Mouse (Mus musculus) heart, embryonic 14.5 days (tissue): Measurements from ENCODE around the gene Hba-a2. TPM values are rescaled to one million over a fixed set of nuclear protein-coding genes. Genes with fewer than 3 reads are reported as not detected.

Experiments used
- ATAC-seq: fragments of 200-750 bp; cut with Nextera tagmentation; 2 replicates; pipeline ENCODE4 v1.8.0; 2017; ENCODE audit warnings: low read depth, moderate TSS enrichment; ENCODE audit not compliant: insufficient number of reproducible peaks, insufficient read depth, low FRiP score
- H3K27ac ChIP-seq, 2 experiments: fragments of 200-500 bp in 1 of 2; fragments of 300-500 bp in 1 of 2; sonication (generic) in 1 of 2; replicated peaks in 1 of 2; 2 replicates each; pipeline ENCODE4 v1.5.1; 2012 to 2014; ENCODE audit warnings: low read depth in 2 of 2, low read length in 2 of 2, control low read depth in 1 of 2, mild to moderate bottlenecking in 1 of 2, mixed read lengths in 1 of 2; ENCODE audit not compliant: control insufficient read depth in 1 of 2, insufficient read depth in 1 of 2
- H3K27me3 ChIP-seq: fragments of 300-500 bp; sonication (generic); 2 replicates; pipeline ENCODE4 v1.6.1; 2014; ENCODE audit warnings: mild to moderate bottlenecking, low read length, control low read depth; ENCODE audit not compliant: control insufficient read depth, insufficient read depth
- H3K36me3 ChIP-seq: fragments of 300-500 bp; sonication (generic); 2 replicates; pipeline ENCODE4 v1.6.1; 2014; ENCODE audit warnings: mild to moderate bottlenecking, control low read depth, low read length, mixed read lengths; ENCODE audit not compliant: control insufficient read depth, insufficient read depth
- H3K4me1 ChIP-seq, 2 experiments: fragments of 200-500 bp in 1 of 2; fragments of 300-500 bp in 1 of 2; sonication (generic) in 1 of 2; 2 replicates each; pipeline ENCODE4 v1.6.1; 2012 to 2014; ENCODE audit warnings: low read length in 2 of 2, control low read depth in 1 of 2, mixed read lengths in 1 of 2; ENCODE audit not compliant: control insufficient read depth in 2 of 2, insufficient read depth in 2 of 2
- H3K4me2 ChIP-seq: fragments of 300-500 bp; sonication (generic); 2 replicates; pipeline ENCODE4 v1.6.1; 2014; ENCODE audit warnings: mild to moderate bottlenecking, low read length
- H3K4me3 ChIP-seq, 2 experiments: fragments of 200-500 bp in 1 of 2; fragments of 300-500 bp in 1 of 2; sonication (generic) in 1 of 2; 2 replicates each; pipeline ENCODE4 v1.5.1; 2012 to 2014; ENCODE audit warnings: low read length in 2 of 2, mild to moderate bottlenecking in 2 of 2, control low read depth in 1 of 2, low read depth in 1 of 2, moderate library complexity in 1 of 2; ENCODE audit not compliant: control insufficient read depth in 1 of 2, insufficient read depth in 1 of 2
- H3K9ac ChIP-seq: fragments of 300-500 bp; sonication (generic); 2 replicates; pipeline ENCODE4 v1.6.1; 2014; ENCODE audit warnings: mild to moderate bottlenecking, low read length
- H3K9me3 ChIP-seq: fragments of 300-500 bp; sonication (generic); 2 replicates; pipeline ENCODE4 v1.6.1; 2016; ENCODE audit warnings: low read length, control low read depth; ENCODE audit not compliant: control insufficient read depth
- WGBS: fragments of 180-500 bp; shearing (Covaris S2); extraction: QIAGEN DNeasy Blood & Tissue Kit; methylation state at CpG from one replicate; pipeline ENCODE4 v1.1.7; 2014; 5-methylcytosine and 5-hydroxymethylcytosine counted together
- polyA plus RNA-seq: library from polyadenylated mRNA; unstranded; fragments of >200 nt; fragmentation: Nextera tagmentation; extraction: Ambion mirVana; gene quantifications from 2 replicates; pipeline ENCODE4 v1.2.1, GENCODE M21; 2014

Gene Hba-a2
- polyA plus RNA-seq, 1 experiment from 2014 or later: 18,791 TPM

GRCm38 (mm10) chr11:32343350-32343749 lies 47.1 kb downstream of the Hba-a2 start:
- 85% methylated on average over 1 of the region's 1 CpGs for WGBS
- no peak for ATAC-seq
- H3K4me2 ChIP-seq: no peak overlapping the region
- H3K9me3 ChIP-seq: no peaks in the 10 kb centered on the region
- no peak overlapping the region for H3K27ac ChIP-seq
- no peaks in the 10 kb centered on the region for H3K36me3 ChIP-seq
- H3K4me3 ChIP-seq: no peak overlapping the region
- peaks cover 6 to 9% of the 10 kb centered on the region in 2 experiments; a peak in 3 of 4 replicates for H3K4me1 ChIP-seq
- H3K9ac ChIP-seq: no peak overlapping the region
- no peaks in the 10 kb centered on the region for H3K27me3 ChIP-seq

- H3K27ac ChIP-seq: peak overlapping the region in 1 of 2 experiments; percentile 37; a peak in 1 of 4 replicates
These were observed 49.4 kb downstream of the Hba-a2 start for GRCm38 (mm10) chr11:32345504-32346297.

More at GRCm38 (mm10) chr11:32345504-32346297, 49.4 kb downstream of the Hba-a2 start:
- Histone ChIP-seq H3K36me3 (peaks cover 4% of the 10 kb centered on the region; the same call in 1 of the 2 replicates), H3K4me2 (no peak overlapping the region), H3K4me1 (peaks cover 6 to 17% of the 10 kb centered on the region in 2 experiments), H3K9me3 (no peaks in the 10 kb centered on the region), H3K27me3 (no peaks in the 10 kb centered on the region), H3K4me3 (no peak overlapping the region), H3K9ac (no peak overlapping the region)
- no peak for ATAC-seq
- WGBS: 67% methylated on average over 6 of the region's 6 CpGs

Other genes starting within 250 kb of the Hba-a2 start
- gene Il9r, start 96.2 kb upstream of the Hba-a2 start, polyA plus RNA-seq: 0.05 TPM in 1 of 2 replicates, not detected in the other
- gene Snrnp25, start 91.1 kb upstream of the Hba-a2 start, polyA plus RNA-seq: 46.1 and 49.5 TPM in 2 replicates
- gene Rhbdf1, start 74.2 kb upstream of the Hba-a2 start, polyA plus RNA-seq: 26.6 TPM in 2 replicates
- gene Mpg, start 70.0 kb upstream of the Hba-a2 start, polyA plus RNA-seq: 19.3 and 20.6 TPM in 2 replicates
- 33.2 and 33.9 TPM in 2 replicates for gene Nprl3, start 28.8 kb upstream of the Hba-a2 start, polyA plus RNA-seq
- gene Hba-x, start 20.1 kb upstream of the Hba-a2 start, polyA plus RNA-seq: 300 and 380 TPM in 2 replicates
- gene Hba-a1, start 13.0 kb upstream of the Hba-a2 start, polyA plus RNA-seq: 7,195 and 12,752 TPM in 2 replicates
- gene Hbq1b, start 9.5 kb upstream of the Hba-a2 start, polyA plus RNA-seq: 1.5 and 2.1 TPM in 2 replicates
- 1.2 and 2.5 TPM in 2 replicates for gene Hbq1a, start 3.6 kb downstream of the Hba-a2 start, polyA plus RNA-seq
- gene Sh3pxd2b, start 51.3 kb downstream of the Hba-a2 start, polyA plus RNA-seq: 12.6 and 13.3 TPM in 2 replicates
- gene Ubtd2, start 158.9 kb downstream of the Hba-a2 start, polyA plus RNA-seq: 30.2 and 32.4 TPM in 2 replicates
- 0.35 TPM in 1 of 2 replicates, not detected in the other for gene Efcab9, start 235.6 kb downstream of the Hba-a2 start, polyA plus RNA-seq
- 1.6 and 2.2 TPM in 2 replicates for gene Stk10, start 236.8 kb downstream of the Hba-a2 start, polyA plus RNA-seq